Mouse (Mus musculus) MEL-GATA-1-ER (cell line): ENCODE data around the gene Mrto4.

ENCODE experiments used
- DNase-seq: peaks from one replicate; pipeline ENCODE4 v3.0.0-alpha.2; 2012; ENCODE audit warnings: low read depth; ENCODE audit errors: extremely low read depth

Gene Mrto4

DNA sequence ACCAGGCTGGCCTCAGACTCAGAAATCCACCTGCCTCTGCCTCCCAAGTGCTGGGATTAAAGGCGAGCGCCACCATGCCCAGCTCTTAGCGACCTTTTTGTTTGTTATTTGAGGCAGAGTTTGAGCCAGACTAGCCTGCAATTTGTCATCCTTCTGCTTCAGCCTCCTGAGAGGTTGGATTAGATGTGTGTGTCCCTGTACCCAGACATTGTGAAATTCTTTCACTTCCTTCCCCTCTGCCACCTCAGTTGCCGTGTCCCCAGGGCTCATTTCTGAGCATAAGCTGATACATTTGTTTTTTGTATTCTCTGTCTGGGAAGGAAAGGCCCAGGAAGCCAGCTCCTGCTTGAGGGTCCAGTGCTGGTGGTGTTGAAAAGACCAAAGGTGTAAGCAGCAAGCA, 11.5 kb downstream of the Mrto4 start:
- no peak for DNase-seq

DNA sequence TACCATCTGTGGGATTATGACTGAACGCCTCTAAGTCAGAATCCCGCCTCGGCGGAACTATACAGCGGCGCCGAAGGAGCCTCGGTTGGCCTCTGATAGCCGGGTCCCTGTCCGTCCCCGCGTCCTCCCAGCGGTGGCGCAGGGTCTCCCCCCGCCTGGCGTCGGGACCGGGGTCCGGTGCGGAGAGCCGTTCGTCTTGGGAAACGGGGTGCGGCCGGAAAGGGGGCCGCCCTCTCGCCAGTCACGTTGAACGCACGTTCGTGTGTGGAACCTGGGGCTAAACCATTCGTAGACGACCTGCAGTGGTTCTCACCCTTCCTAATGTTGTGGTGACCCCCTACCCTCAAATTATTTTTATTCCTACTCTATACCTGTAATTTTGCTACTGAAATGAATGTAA, 14.2 kb downstream of the Mrto4 start:
- no peak for DNase-seq

DNA sequence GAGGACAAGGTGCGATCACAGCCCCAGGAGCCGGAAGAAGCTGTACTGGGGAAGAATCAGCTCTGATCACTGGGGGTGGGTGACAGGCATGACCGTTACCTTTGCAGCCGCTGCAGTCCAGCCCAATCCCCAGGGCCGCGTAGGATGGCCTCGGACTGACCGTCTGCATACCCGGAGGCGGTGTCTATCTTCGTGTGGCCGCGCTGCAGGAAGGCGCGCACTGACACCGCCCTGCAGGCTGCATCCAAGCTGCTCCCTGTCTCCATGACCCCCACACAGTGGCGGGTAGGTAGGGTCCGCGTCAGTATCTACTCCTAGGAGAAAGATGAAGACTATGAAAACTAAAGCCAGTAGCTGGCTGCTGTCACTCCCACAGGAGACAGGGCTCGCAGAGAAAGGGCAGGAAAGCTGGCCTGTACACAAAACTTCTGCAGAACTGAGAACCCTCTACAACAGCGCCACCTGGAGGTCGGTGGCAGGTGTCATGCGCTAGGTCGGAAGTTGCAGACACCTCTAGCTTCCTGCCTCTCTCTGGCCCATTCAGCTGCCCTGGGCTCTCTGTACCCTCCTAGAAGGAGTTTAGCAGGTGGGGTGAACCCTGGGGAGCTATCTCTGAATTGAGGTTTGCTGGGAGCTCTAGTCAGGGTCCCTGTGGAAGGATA, 15.4 kb downstream of the Mrto4 start:
- DNase-seq: peak; percentile 90

DNA sequence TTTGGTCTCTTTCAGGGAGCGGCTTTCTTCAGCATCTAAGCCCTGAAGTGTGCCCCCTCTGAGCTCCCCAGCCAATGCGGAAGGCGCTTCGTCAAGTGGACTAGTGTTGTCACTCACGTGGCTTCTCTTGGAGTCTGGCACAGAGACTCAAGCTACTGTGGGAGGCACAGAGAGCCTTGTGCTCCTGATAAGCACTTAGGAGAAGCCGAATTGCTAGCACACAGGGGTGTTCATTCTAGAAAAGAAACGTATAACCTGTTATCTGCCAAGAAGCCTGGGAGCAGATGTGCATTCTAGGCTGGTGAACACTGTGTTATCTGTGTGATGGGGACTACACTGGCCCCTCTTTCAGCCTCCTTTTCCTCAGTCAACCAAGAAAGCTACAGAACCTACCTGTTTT, 16.9 kb downstream of the Mrto4 start:
- DNase-seq: peak; percentile 99

DNA sequence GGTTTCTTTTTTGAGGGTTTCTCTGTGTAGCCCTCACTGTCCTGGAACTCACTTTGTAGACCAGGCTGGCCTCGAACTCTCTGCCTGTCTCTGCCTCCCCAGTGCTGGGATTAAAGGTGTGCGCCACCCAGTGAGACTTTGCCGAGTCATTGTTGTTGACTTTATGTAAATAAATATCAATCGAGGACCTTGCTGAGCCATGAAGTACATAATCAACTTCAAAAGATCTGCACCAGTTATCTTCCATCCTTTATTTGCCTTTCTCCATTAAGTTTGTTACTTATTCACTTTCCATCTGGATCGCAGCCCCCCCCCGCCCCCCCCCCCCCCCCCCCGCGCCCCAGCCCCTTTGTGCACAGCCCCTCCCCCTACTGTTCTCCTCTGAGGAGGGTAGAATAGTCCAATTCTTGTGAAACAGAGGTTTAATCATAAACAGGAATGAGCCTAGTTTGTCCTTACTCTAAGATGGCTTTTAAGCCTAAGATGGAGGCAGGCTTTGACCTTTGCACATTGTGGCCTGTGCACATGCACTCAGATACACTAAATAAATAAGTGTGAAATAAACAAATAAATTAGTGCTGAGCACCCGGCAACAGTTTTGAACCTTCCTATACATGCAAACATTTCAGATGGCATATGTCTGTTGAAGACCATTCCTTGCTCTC, 17.6 kb downstream of the Mrto4 start:
- no peak for DNase-seq

DNA sequence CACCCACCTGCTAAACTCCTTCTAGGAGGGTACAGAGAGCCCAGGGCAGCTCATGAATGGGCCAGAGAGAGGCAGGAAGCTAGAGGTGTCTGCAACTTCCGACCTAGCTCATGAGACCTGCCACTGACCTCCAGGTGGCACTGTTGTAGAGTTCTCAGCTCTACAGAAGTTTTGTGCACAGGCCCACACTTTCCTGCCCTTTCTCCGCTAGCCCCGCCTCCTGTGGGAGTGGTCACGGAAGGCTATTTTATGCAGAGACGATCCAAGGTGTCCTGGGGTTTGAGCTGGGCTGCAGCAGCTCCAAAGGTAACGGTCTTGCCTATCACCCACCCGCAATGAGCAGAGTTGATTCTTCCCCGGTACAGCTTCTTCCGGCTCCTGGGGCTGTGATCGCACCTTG, 21.8 kb downstream of the Mrto4 start:
- no peak for DNase-seq

DNA sequence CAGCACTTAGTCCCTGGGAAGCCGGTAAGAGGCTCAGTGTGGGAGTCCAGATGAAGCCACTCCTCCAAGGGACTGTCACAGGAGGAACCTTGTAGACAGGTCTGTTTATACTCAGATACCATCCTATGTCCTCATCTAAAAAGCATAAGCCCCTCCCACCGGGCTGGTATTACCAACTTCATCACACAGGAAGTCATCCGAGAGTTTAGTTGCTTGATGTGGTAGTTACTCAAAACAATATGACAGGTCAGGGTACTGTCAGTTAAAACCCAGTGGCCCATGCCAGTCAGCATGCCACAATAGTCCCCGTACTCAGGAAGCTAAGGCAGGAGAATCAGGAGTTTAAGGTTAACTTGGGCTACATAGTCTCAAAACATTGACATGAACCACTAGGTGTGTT, 32.6 kb downstream of the Mrto4 start:
- DNase-seq: no peak

DNA sequence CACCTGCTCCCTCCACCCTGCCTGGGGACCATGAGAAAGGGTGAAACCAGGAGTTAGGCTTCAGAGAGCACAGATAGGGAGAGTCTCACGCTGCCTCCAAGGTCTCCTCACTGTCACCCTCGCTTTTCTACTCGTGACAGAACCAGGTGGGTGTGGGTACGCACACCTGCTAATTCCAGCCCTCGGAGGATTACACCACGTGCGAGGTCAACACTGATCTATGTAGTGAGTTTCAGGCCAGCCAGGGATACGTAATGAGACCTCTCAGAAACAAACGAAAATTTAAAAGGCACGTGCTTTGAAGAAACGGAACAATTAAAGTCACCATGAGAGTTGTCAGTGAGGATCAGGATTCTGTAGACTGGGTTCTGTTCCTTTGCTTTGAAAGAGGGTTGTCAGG, 33.9 kb downstream of the Mrto4 start:
- no peak for DNase-seq

DNA sequence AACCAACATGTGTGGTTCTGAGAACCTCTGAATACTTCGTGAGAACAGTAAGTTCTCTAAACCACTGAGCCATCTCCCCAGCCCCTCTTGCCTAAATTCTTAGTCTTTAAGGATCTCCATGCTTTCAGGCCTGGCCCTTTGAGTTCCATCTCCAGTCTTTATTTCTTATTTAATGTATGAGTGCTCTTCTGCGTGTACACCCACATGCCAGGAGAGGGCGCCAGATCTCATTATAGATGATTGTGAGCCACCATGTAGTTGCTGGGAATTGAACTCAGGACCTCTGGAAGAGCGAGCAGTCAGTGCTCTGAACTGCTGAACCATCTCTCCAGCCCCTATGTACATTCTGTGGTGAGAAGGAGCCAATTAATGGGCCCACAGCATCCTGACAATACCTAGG, 39.7 kb downstream of the Mrto4 start:
- no peak for DNase-seq

DNA sequence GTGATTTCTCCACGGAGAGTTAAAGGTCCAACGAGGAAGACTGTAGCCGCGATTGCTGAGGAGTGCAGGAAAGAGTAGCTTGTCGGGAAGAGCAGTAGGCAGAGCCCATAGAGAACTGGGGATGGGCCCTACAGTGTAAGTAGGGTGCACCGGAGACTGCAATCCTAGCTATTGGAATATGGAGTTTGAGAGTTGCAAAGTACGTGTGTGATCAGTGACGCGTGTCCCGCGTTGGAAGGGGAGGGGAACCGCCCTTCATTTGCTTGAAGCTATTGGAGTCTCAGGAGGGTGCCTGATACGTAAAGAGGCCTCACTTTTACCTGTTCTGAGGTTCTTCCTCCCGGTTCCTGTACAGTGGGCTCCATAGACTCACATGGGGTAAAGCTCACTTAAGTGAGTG, 40.7 kb downstream of the Mrto4 start:
- no peak for DNase-seq

DNA sequence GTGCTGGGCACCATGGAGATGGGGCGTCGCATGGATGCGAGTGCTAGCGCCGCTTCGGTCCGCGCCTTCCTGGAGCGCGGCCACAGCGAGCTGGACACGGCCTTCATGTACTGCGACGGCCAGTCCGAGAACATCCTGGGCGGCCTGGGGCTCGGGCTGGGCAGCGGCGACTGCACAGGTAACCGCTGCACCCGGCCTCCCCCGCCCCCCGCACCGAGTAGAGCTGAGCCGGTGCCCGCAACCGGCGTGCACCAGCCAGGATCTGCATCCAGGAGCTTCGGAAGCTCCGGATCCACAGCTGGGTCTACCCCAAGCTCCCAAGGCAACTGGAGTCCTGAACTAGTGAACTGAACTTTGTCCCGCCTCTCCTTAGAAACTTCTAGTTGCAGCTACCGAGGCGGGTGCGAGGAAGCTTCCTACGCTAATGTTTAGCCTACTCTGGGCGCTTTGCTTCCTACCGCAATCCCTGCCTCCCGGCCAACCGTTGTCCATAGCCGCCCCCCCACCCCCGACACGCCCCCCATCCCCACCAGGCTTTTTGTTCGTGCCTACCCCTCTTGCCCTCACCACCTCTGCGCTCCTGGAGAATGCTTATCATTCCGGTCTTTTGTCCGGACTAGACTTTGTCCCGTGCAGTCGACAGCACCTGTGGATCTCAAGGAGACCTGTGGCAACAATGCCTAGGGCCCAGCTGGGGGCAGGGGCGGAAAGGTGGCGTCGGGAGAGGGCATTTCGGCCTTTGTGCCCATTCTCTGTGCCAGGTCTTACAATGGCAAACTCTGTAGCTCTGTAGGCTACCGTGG, 41.3 kb downstream of the Mrto4 start:
- DNase-seq: no peak

DNA sequence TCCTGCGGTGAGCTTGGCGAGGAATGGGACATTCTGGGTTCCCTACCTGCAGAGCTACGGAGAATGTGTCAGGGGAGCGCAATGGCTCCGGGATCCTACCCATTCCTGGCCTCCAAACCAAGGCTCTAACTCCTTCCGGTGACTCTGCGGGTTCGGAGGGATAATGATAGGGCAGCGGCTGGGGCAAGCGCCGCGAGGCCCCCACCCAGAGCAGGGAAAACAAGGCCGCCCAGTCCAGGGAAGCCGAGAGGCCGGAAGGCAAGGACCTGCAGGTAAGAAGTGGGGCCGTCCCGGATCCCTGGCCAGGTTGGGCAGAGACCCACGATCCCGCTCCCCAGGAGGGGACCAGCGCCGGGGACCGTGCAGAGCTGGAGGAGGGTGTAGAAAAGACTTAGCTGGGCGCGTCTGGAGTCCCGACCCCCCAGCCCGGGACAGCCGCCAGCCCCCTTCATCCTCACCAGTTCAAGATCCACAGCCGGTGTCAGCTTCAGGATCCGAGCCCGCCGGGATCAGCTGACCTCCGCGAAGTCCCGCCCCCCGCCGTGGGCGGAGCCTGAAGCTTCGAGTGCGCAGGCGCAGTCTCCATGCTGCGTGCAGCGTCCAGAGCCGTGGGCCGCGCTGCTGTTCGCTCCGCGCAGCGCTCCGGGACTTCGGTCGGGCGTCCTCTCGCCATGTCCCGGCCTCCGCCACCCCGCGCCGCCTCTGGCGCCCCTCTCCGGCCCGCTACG, 42.0 kb downstream of the Mrto4 start, which contains the start of the genes Pqlc2 and Akr7a5:
Pqlc2 (minus strand) TSS at position 538 of the 728 bp plus-strand sequence.
Akr7a5 (plus strand) TSS at position 574 of the 728 bp plus-strand sequence.
- peak; percentile 58 for DNase-seq

DNA sequence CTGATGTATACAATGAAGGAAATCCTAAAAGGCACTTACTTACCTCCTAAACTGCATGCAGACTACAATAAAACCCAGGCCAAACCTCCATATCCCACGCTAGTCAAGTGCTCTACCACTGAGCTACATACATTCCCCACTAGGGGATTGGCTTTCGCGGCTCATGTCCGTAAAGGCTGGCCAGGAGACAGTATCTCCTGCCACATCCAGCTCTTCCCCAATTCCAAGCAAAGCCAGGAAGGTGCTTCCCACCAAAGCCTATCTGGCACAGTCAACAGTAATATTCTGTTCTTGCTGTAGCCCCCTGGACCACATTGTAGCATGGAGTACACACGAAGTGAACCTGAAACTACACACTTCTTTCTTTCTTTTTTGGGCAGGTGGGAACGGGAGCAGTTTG, 42.7 kb downstream of the Mrto4 start:
- no peak for DNase-seq

DNA sequence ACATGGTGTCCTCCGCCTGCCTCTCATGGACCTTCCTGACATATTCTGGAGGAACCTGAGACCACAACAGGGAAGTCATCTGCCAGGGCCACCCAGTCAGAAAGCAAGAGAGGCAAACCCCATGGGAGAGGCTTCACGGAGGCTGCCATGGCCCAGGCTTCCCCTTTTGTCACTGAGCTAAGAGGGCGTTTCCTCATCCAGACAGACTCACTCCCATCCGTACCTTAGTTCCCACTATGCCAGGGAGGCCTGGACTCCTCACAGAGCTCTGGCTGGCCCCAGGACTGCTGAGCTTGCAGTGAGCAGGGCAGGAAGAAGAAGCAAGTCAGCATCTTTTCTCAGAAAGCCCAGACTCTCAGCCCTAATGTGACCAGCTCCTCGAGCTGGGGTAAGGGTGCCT, 44.5 kb downstream of the Mrto4 start:
- DNase-seq: peak; percentile 51

DNA sequence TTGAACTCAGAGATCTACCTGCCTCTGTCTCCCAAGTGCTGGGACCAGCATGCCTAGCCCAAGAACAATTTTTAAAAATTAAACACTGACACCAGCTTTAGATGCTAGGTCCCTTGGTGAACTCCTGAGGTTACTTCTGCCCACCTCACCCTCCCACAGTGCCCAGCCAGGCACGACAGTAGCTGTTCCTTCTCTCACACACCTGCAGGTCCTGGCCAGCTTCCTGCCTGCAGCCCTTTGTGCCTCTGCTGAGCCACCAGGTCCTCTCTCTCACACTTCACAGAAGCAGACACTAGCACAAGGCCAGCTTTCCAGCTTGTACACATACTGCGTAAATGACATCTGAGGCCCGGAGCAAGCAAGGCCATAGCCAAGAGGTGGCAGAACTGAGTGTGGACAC, 46.9 kb downstream of the Mrto4 start:
- no peak for DNase-seq

DNA sequence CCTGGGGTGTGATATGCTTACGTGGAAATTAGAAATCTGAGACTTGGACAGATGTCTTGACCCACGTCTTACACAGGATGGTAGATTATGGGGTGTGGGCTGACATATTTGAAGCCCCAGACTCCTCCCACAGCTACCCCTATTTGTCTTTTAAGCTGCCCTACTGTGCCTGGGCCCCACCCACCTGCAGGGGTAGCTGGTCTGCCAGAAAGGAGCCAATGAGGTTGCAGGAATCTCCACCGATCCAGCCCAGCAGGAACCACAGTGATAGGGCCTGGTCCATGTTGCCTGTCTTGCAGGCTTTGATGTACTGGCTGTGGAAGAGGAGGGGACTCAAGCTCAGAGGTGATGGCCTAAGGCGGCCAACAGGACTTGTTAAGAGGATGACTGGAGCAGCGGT, 50.1 kb downstream of the Mrto4 start:
- no peak for DNase-seq

DNA sequence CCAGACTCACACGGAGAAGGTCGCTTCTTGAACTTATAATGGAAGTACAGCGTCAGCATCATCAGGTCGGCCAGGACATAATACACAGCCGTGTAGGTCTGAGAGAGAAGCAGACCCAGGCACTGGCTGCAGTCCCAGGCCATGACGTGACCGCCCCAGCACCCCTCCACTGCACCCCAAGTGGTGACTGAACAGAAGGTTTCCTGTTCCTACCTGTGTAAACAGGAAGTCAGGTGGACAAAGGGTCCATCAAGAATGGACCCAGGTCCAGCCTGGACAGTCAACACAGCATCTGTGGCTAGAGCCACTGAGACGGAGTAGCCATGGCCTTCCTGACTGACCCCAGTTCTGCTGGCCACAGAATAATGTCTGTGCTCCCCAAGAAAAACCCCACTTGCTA, 50.6 kb downstream of the Mrto4 start:
- no peak for DNase-seq

DNA sequence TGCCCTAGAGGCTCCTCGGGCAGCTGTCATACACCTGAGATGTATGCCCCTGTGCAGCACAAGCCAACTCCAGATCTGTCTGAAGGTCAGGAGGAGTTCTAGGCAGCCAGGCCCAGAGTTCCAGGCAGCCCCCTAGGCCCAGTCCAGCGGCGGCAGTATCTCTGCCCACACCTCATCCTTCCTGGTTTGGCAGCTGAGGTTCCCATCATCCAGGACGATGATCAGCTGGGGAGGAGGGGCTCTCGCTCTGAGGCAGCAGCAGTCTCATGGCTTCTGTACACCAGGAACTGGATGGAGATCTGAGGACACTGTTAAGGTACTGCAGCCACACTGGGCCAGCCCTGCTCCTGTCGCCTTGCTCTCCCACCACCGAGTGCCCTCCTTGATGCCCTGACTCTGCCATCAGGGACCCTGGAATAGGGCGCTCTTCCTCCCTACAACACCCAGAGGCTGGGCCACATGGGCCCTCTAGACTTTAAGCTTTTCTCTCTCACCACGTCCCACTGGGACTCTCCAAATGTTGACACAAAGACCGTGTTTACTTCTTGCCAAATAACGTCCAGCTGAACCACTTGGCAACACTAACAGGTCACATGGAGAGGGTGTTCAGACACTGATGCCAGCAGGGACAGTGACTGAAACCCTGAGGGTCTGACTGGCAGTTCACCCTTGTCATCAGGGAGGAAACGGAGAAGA, 53.6 kb downstream of the Mrto4 start:
- DNase-seq: no peak

DNA sequence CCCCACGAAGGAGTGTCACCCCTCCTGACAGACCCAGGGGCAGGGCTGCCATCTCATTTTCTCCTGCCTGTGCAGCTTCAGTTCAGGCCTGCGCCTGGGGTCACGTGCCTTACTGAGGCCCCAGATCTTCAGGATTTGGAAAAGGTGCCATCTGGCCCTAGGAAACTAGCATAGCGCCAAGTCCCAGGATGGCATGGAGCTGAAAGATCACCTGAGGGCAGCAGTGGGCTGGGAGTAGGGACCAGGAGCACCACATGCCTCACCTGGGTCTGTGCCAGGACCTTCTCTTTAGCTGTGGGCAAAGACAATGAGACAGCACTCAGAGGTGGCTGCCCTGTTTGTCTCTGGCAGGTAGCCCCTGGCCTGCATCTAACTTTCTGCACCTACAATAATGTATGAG, 54.8 kb downstream of the Mrto4 start:
- no peak for DNase-seq
